Mouse (Mus musculus) adrenal gland, adult 10 weeks (tissue): Measurements from ENCODE around the gene Gm3460. TPM values are rescaled to one million over a fixed set of nuclear protein-coding genes. Genes with fewer than 3 reads are reported as not detected.

ENCODE experiments used
- polyA plus RNA-seq: library from polyadenylated mRNA; stranded (reverse); fragments of 350-450 nt; fragmentation: Illumina TruSeq; extraction: RNeasy Lipid Tissue Mini Kit (QIAGEN cat#74804); gene quantifications from one replicate; pipeline ENCODE4 v1.2.3, GENCODE M21; 2014; ENCODE audit warnings: low read depth, low replicate concordance

Gene Gm3460
- polyA plus RNA-seq = not detected

DNA sequence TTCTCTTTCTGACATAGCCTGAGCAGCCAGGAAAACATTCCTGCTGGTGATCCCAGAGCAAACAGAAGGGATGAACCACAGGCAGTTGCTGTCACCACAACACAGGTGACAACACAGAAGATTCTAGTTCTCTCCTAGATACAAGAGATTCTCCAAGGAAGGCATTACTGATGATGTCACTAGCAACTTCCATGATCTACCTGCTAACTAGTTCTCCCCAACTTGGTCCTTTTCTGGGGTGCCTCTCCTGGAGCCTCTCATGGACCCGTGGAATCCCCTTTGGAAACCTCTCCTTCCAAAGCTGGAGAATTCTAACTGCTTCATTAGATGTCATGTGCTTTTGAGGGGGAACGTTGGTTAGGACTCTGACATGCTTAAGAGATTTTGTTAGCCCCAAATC lies at the start of gene Gm3460:
TSS of gene Gm3460 (minus strand) at position 101 of the 400 bp plus-strand sequence.

GRCm38 (mm10) chr14:6590513-6590912 lies 31.7 kb downstream of the Gm3460 start, which contains the start of gene Gm3629:
Gene Gm3629, minus strand, starts transcription at chr14:6590613.

Other genes starting within 250 kb of the Gm3460 start
- not detected for gene Gm16440, start 232.1 kb downstream of the Gm3460 start, polyA plus RNA-seq
- not detected for gene Gm3591, start 209.9 kb downstream of the Gm3460 start, polyA plus RNA-seq
- not detected for gene Gm3594, start 177.8 kb downstream of the Gm3460 start, polyA plus RNA-seq
- gene Gm8356, start 85.1 kb downstream of the Gm3460 start, polyA plus RNA-seq = not detected
- gene Gm3629, start 31.8 kb downstream of the Gm3460 start, polyA plus RNA-seq = not detected
- gene Gm10251, start 61.8 kb upstream of the Gm3460 start, polyA plus RNA-seq = not detected
- not detected for gene Gm8050, start 97.8 kb upstream of the Gm3460 start, polyA plus RNA-seq
- gene Gm3636, start 119.9 kb upstream of the Gm3460 start, polyA plus RNA-seq = 1.5 TPM
- not detected for gene Gm8362, start 152.0 kb upstream of the Gm3460 start, polyA plus RNA-seq
- not detected for gene Gm3642, start 217.9 kb upstream of the Gm3460 start, polyA plus RNA-seq